17 mouse cellular contexts compared by ENCODE assay signal in the genomic region with DNA sequence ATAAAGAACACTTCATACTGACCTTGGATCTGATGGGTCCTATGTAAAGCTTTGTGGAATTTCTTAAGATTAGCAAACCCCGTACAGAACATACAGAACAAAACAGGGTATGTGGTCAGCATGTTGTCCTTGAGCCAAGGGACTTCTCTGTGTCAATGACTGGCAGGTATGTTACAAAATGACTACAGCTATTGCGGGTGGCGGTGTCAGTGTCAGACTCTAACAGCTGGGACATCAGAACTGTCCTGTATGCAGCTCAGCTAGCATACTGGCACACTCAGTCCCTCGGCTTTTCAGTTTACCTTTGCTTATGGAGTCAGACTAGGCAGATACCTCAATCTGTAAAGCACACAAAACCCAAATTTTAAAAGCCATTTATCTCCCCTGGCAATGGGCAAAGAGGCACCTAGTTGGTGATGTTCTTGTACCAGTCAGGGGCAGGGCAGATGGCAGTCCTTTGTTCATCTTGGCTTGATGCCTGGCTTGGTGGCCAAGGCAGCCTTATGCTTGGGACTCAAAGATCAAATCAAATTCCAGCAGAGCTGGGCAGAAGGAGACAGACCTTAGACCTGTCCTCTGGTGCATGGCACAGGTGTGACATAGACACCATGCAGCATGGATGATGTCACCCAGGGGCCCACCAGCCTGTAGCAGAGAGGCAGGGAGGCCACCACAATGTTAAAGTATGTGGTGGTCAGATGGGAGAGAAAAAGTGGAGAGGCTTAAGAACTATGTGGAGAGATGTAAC. TPM values are rescaled to one million over a fixed set of nuclear protein-coding genes. Genes with fewer than 3 reads are reported as not detected.
DNase-seq lines count a peak whose midpoint lies in the region; ATAC-seq lines count a peak whose summit lies in the region.
"Had no signal": no experiment of that assay in that cellular context is flagged by ENCODE, and none has a peak within 500 bp of the region (broad histone marks: within the 10 kb centered on the region; RNA-seq: fewer than 3 reads in every experiment).

No protein-coding gene starts in this region.

- H3K27ac ChIP-seq in liver, embryonic 12.5 days, result no peak overlapping the region
- H3K27ac ChIP-seq: left cerebral cortex, adult 2 months; limb, embryonic 13.5 days; neural tube, embryonic 13.5 days had no signal

- H3K36me3 ChIP-seq in liver, embryonic 12.5 days, result peaks cover 41% of the 10 kb centered on the region

- H3K9ac ChIP-seq in liver, embryonic 12.5 days, result no peak overlapping the region
- H3K9ac ChIP-seq: limb, embryonic 13.5 days; lung, embryonic 14.5 days; neural tube, embryonic 13.5 days had no signal

- H3K27me3 ChIP-seq in liver, embryonic 12.5 days (replicated peaks), result no peaks in the 10 kb centered on the region
- H3K27me3 ChIP-seq: limb, embryonic 13.5 days; neural tube, embryonic 13.5 days had no signal

- 83% methylated on average over 4 of the region's 4 CpGs for WGBS in liver, embryonic 12.5 days (ENCODE audit: insufficient replicate concordance)

- no peaks in the 10 kb centered on the region for H3K4me1 ChIP-seq in liver, embryonic 12.5 days
- H3K4me1 ChIP-seq: limb, embryonic 13.5 days; neural tube, embryonic 13.5 days had no signal

- H3K4me2 ChIP-seq in liver, embryonic 12.5 days, result no peak overlapping the region
- H3K4me2 ChIP-seq: limb, embryonic 13.5 days; lung, embryonic 14.5 days; neural tube, embryonic 13.5 days had no signal

- ATAC-seq in liver, embryonic 12.5 days, result peak; percentile 27; the same call in 1 of the 2 replicates
- ATAC-seq: forebrain, embryonic 16.5 days had no signal

- DNase-seq in kidney, adult 11 months, result peak; percentile 16
- DNase-seq in kidney, adult 8-10 months, result no peak
- DNase-seq in liver, result no peak
- DNase-seq in cerebellum, adult 9-11 months, result peak; percentile 86
- DNase-seq in thymus, postnatal 4 days, result no peak
- DNase-seq in heart, postnatal 4 days, result no peak
- DNase-seq: adrenal gland, adult 8-10 months; heart, adult 18-20 months; kidney, postnatal 4 days; lung, embryonic 14.5 days had no signal

- H3K4me3 ChIP-seq in liver, embryonic 12.5 days, result no peak overlapping the region
- H3K4me3 ChIP-seq: left cerebral cortex, adult 2 months; limb, embryonic 13.5 days; neural tube, embryonic 13.5 days had no signal

- no peaks in the 10 kb centered on the region for H3K9me3 ChIP-seq in liver, embryonic 12.5 days (replicated peaks)
- H3K9me3 ChIP-seq: limb, embryonic 13.5 days; neural tube, embryonic 13.5 days had no signal

RNA-seq across cellular contexts. Expression of a gene that starts 14.3 kb away (rescaled TPM):
- polyA plus RNA-seq in liver, embryonic 12.5 days (2016; fragmentation: Nextera tagmentation; extraction: Ambion mirVana), result 224 and 227 TPM in 2 replicates
- total RNA-seq in heart, postnatal 4 days (2021), result 100 to 1,000 TPM; 273 to 301 TPM

RNA-seq across cellular contexts. Expression of a gene that starts 17.8 kb away (rescaled TPM):
- polyA plus RNA-seq in liver, embryonic 12.5 days (2016; fragmentation: Nextera tagmentation; extraction: Ambion mirVana), result 37.2 and 41.5 TPM in 2 replicates
- 10 to 100 TPM; 46.2 to 46.7 TPM for total RNA-seq in heart, postnatal 4 days (2021)

RNA-seq across cellular contexts. Expression of a gene that starts 48.2 kb away (rescaled TPM):
- 15.1 and 17.5 TPM in 2 replicates for polyA plus RNA-seq in liver, embryonic 12.5 days (2016; fragmentation: Nextera tagmentation; extraction: Ambion mirVana)
- 100 to 1,000 TPM; 431 to 441 TPM for total RNA-seq in heart, postnatal 4 days (2021)

RNA-seq across cellular contexts. Expression of a gene that starts 55.3 kb away (rescaled TPM):
- polyA plus RNA-seq in liver, embryonic 12.5 days (2016; fragmentation: Nextera tagmentation; extraction: Ambion mirVana), result 0.08 TPM in 1 of 2 replicates, not detected in the other
- total RNA-seq in heart, postnatal 4 days (2021), result under 1 TPM; 0.41 to 0.77 TPM
- total RNA-seq: gastrocnemius, adult 18-20 months; heart, adult 18-20 months; MEL had no signal

Comparison
In these comparisons a context has a peak if more than half of its experiments do, and no peak if none do; other contexts are left out.
1. DNase-seq: peak in kidney, adult 11 months (single experiment) and cerebellum, adult 9-11 months (single experiment); none in kidney, adult 8-10 months (0 of 2), liver (single experiment), thymus, postnatal 4 days (single experiment) and heart, postnatal 4 days (single experiment).